Mouse (Mus musculus) gastrocnemius, postnatal 14 days (tissue): Measurements from ENCODE around the gene Tmem237. TPM values are rescaled to one million over a fixed set of nuclear protein-coding genes. Genes with fewer than 3 reads are reported as not detected.
A peak's percentile ranks its signal among the peaks of the same experiment; 100 is the strongest.

Experiments used
- DNase-seq: peaks from one replicate; pipeline ENCODE4 v3.0.0; 2021; ENCODE audit warnings: mixed read lengths
- intact Hi-C: fragments of 180-260 bp; cut with DNase I; formaldehyde crosslinking; loops from one replicate; pipeline ENCODE4 v1.15.1; 2025; ENCODE audit warnings: low total_unique reads
- long read RNA-seq, 2 experiments: library from polyadenylated mRNA; stranded (forward); transcript quantifications; one replicate each; pipeline ENCODE4 v2.0.0; 2021
- total RNA-seq, 2 experiments: library from RNA; stranded (reverse); gene quantifications; 2 replicates each; pipeline ENCODE4 v1.2.3; 2021

The Tmem237 gene
- 1 to 10 TPM; 3.7 to 4.4 TPM for total RNA-seq
- long read RNA-seq, experiment 1: 0 reads
- long read RNA-seq, experiment 2: 0 reads

GRCm38 (mm10) chr1:59119720-59120457 lies at the start of gene Tmem237:
Gene Tmem237, minus strand, starts transcription at chr1:59120408.
- DNase-seq: peak; percentile 94
- intact Hi-C loops: no loop called here

GRCm38 (mm10) chr1:59169586-59169985 lies 49.4 kb upstream of the Tmem237 start:
- DNase-seq: no peak
- intact Hi-C loops: no loop called here

GRCm38 (mm10) chr1:59168556-59168955 lies 48.3 kb upstream of the Tmem237 start:
- no peak for DNase-seq
- intact Hi-C loops: no loop called here

- intact Hi-C loops: no loop called here
These were observed 47.6 kb upstream of the Tmem237 start for GRCm38 (mm10) chr1:59167654-59168425.

GRCm38 (mm10) chr1:59166232-59166905 lies 46.2 kb upstream of the Tmem237 start:
- intact Hi-C loops: no loop called here
- no peak for DNase-seq

More at GRCm38 (mm10) chr1:59167654-59168425, 47.6 kb upstream of the Tmem237 start:
- DNase-seq: no peak

GRCm38 (mm10) chr1:59163918-59164317 lies 43.7 kb upstream of the Tmem237 start:
- no peak for DNase-seq
- intact Hi-C loops: no loop called here

- intact Hi-C loops: no loop called here
- peak; percentile 9 for DNase-seq
These were observed 42.8 kb upstream of the Tmem237 start, which contains the start of gene Mpp4 for GRCm38 (mm10) chr1:59163030-59163461. Gene Mpp4, minus strand, starts transcription at chr1:59163389.

- DNase-seq: no peak
- intact Hi-C loops: no loop called here
These were observed 42.3 kb upstream of the Tmem237 start for GRCm38 (mm10) chr1:59162309-59163024.

- no peak for DNase-seq
- intact Hi-C loops: no loop called here
These were observed 41.2 kb upstream of the Tmem237 start for GRCm38 (mm10) chr1:59161396-59161795.

- intact Hi-C loops: no loop called here
These were observed 40.7 kb upstream of the Tmem237 start for GRCm38 (mm10) chr1:59160871-59161270.

GRCm38 (mm10) chr1:59159136-59159535 lies 38.9 kb upstream of the Tmem237 start:
- no peak for DNase-seq
- intact Hi-C loops: no loop called here

More at GRCm38 (mm10) chr1:59160871-59161270, 40.7 kb upstream of the Tmem237 start:
- DNase-seq: no peak

GRCm38 (mm10) chr1:59158498-59158897 lies 38.3 kb upstream of the Tmem237 start:
- no peak for DNase-seq
- intact Hi-C loops: no loop called here

- intact Hi-C loops: no loop called here
- no peak for DNase-seq
These were observed 37.6 kb upstream of the Tmem237 start for GRCm38 (mm10) chr1:59157846-59158245.

GRCm38 (mm10) chr1:59152346-59152745 lies 32.1 kb upstream of the Tmem237 start:
- no peak for DNase-seq
- intact Hi-C loops: no loop called here

GRCm38 (mm10) chr1:59150542-59150941 lies 30.3 kb upstream of the Tmem237 start:
- DNase-seq: no peak
- intact Hi-C loops: no loop called here

- intact Hi-C loops: loop anchor here (5.0 to 10.0 kb wide), 2 partner anchors 90 to 372 kb away; partner anchors contain the start of gene Als2
- DNase-seq: peak; percentile 30
These were observed 24.3 kb upstream of the Tmem237 start for GRCm38 (mm10) chr1:59144543-59144942.

GRCm38 (mm10) chr1:59142809-59143208 lies 22.6 kb upstream of the Tmem237 start:
- intact Hi-C loops: loop anchor here (5.0 to 10.0 kb wide), 2 partner anchors 92 to 371 kb away; partner anchors contain the start of gene Als2

GRCm38 (mm10) chr1:59134419-59134818 lies 14.2 kb upstream of the Tmem237 start:
- DNase-seq: no peak

More at GRCm38 (mm10) chr1:59142809-59143208, 22.6 kb upstream of the Tmem237 start:
- DNase-seq: peak; percentile 51

GRCm38 (mm10) chr1:59128879-59129278 lies 8.7 kb upstream of the Tmem237 start:
- DNase-seq: no peak
- intact Hi-C loops: no loop called here

More at GRCm38 (mm10) chr1:59134419-59134818, 14.2 kb upstream of the Tmem237 start:
- intact Hi-C loops: no loop called here
